Mouse (Mus musculus) stomach, embryonic 15.5 days (tissue): ENCODE measurements around the gene Kcnj8. TPM values are rescaled to one million over a fixed set of nuclear protein-coding genes. Genes with fewer than 3 reads are reported as not detected.

Experiments
- ATAC-seq: fragments of 200-750 bp; cut with Nextera tagmentation; 2 replicates; pipeline ENCODE4 v1.8.0; 2017; ENCODE audit warnings: low read depth, moderate number of reproducible peaks, moderate TSS enrichment; ENCODE audit not compliant: insufficient read depth, low FRiP score
- H3K27ac ChIP-seq: fragments of 300-500 bp; sonication (generic); 2 replicates; pipeline ENCODE4 v1.5.1; 2015; ENCODE audit warnings: mild to moderate bottlenecking, inconsistent platforms
- H3K27me3 ChIP-seq: fragments of 300-500 bp; sonication (generic); replicated peaks from 2 replicates; pipeline ENCODE4 v1.6.1; 2015; ENCODE audit warnings: inconsistent platforms
- H3K36me3 ChIP-seq: fragments of 300-500 bp; sonication (generic); 2 replicates; pipeline ENCODE4 v1.6.1; 2015; ENCODE audit warnings: inconsistent platforms
- H3K4me1 ChIP-seq: fragments of 300-500 bp; sonication (generic); 2 replicates; pipeline ENCODE4 v1.6.1; 2015; ENCODE audit warnings: inconsistent platforms
- H3K4me2 ChIP-seq: fragments of 300-500 bp; sonication (generic); 2 replicates; pipeline ENCODE4 v1.6.1; 2015; ENCODE audit warnings: mild to moderate bottlenecking, inconsistent platforms
- H3K4me3 ChIP-seq: fragments of 300-500 bp; sonication (generic); replicated peaks from 2 replicates; pipeline ENCODE4 v1.5.1; 2015; ENCODE audit warnings: inconsistent platforms
- H3K9ac ChIP-seq: fragments of 300-500 bp; sonication (generic); 2 replicates; pipeline ENCODE4 v1.6.1; 2015; ENCODE audit warnings: inconsistent platforms
- H3K9me3 ChIP-seq: fragments of 300-500 bp; sonication (generic); 2 replicates; pipeline ENCODE4 v1.6.1; 2016; ENCODE audit warnings: inconsistent platforms
- WGBS: fragments of 180-500 bp; shearing (Covaris S2); methylation state at CpG from one replicate; pipeline ENCODE4 v1.1.7; 2015; 5-methylcytosine and 5-hydroxymethylcytosine counted together
- polyA plus RNA-seq: library from polyadenylated mRNA; unstranded; fragments of >200 nt; fragmentation: Nextera tagmentation; extraction: Ambion mirVana; gene quantifications from 2 replicates; pipeline ENCODE4 v1.2.1, GENCODE M21; 2015

Gene Kcnj8
- polyA plus RNA-seq = 54.2 and 70.5 TPM in 2 replicates

- H3K9me3 ChIP-seq = no peaks in the 10 kb centered on the region
- peak; percentile 88 for ATAC-seq
- no peaks in the 10 kb centered on the region for H3K4me1 ChIP-seq
- peaks cover under 1% of the 10 kb centered on the region; the same call in 1 of the 2 replicates for H3K36me3 ChIP-seq
- peak within 1 kb of the TSS; percentile 82 for H3K4me2 ChIP-seq
- H3K9ac ChIP-seq = peak within 1 kb of the TSS; percentile 49
- WGBS = 1% methylated on average over 34 of the region's 34 CpGs
- peaks cover 7% of the 10 kb centered on the region for H3K27me3 ChIP-seq
- H3K4me3 ChIP-seq = peak within 1 kb of the TSS; percentile 54
- H3K27ac ChIP-seq = peak within 1 kb of the TSS; percentile 92
Observed at GRCm38 (mm10) chr6:142571055-142571618, at the start of gene Kcnj8. Gene Kcnj8 (minus strand): TSS chr6:142571614.

GRCm38 (mm10) chr6:142616659-142617058 lies 45.2 kb upstream of the Kcnj8 start:
- H3K9ac ChIP-seq = no peak overlapping the region
- 26% methylated on average over 3 of the region's 3 CpGs for WGBS
- no peak for ATAC-seq

GRCm38 (mm10) chr6:142614324-142614723 lies 42.9 kb upstream of the Kcnj8 start:
- Histone ChIP-seq H3K4me2 (no peak overlapping the region), H3K9me3 (no peaks in the 10 kb centered on the region), H3K27me3 (no peaks in the 10 kb centered on the region), H3K27ac (no peak overlapping the region), H3K9ac (no peak overlapping the region), H3K36me3 (no peaks in the 10 kb centered on the region), H3K4me3 (no peak overlapping the region), H3K4me1 (no peaks in the 10 kb centered on the region)
- ATAC-seq = no peak
- 63% methylated on average over 10 of the region's 10 CpGs for WGBS

More at GRCm38 (mm10) chr6:142616659-142617058, 45.2 kb upstream of the Kcnj8 start:
- H3K9me3 ChIP-seq = no peaks in the 10 kb centered on the region
- no peak overlapping the region for H3K4me2 ChIP-seq
- H3K27me3 ChIP-seq = no peaks in the 10 kb centered on the region
- 0 out of 2 replicates have a peak overlapping the region, but pooled peaks have one; percentile 16 for H3K27ac ChIP-seq
- no peaks in the 10 kb centered on the region for H3K4me1 ChIP-seq
- H3K36me3 ChIP-seq = no peaks in the 10 kb centered on the region
- H3K4me3 ChIP-seq = no peak overlapping the region

- no peak overlapping the region for H3K4me3 ChIP-seq
- 75% methylated on average over 8 of the region's 8 CpGs for WGBS
- no peak for ATAC-seq
- no peak overlapping the region for H3K9ac ChIP-seq
- H3K4me1 ChIP-seq = no peaks in the 10 kb centered on the region
- H3K36me3 ChIP-seq = no peaks in the 10 kb centered on the region
- H3K9me3 ChIP-seq = no peaks in the 10 kb centered on the region
- no peak overlapping the region for H3K4me2 ChIP-seq
- H3K27ac ChIP-seq = no peak overlapping the region
- no peaks in the 10 kb centered on the region for H3K27me3 ChIP-seq
Observed at GRCm38 (mm10) chr6:142612366-142612765, 41.0 kb upstream of the Kcnj8 start.

- H3K4me3 ChIP-seq = no peak overlapping the region
- 0 out of 2 replicates have a peak overlapping the region, but pooled peaks have one; percentile 21 for H3K27ac ChIP-seq
- 67% methylated on average over 9 of the region's 9 CpGs for WGBS
- no peaks in the 10 kb centered on the region for H3K27me3 ChIP-seq
- ATAC-seq = no peak
- no peaks in the 10 kb centered on the region for H3K4me1 ChIP-seq
- H3K9me3 ChIP-seq = no peaks in the 10 kb centered on the region
- no peak overlapping the region for H3K4me2 ChIP-seq
- no peaks in the 10 kb centered on the region for H3K36me3 ChIP-seq
- H3K9ac ChIP-seq = no peak overlapping the region
Observed at GRCm38 (mm10) chr6:142609401-142610373, 38.3 kb upstream of the Kcnj8 start.

- 71% methylated on average over 7 of the region's 7 CpGs for WGBS
Observed at GRCm38 (mm10) chr6:142607080-142607479, 35.7 kb upstream of the Kcnj8 start.

GRCm38 (mm10) chr6:142602772-142603171 lies 31.4 kb upstream of the Kcnj8 start:
- WGBS = 68% methylated on average over 6 of the region's 6 CpGs
- Histone ChIP-seq H3K4me1 (no peaks in the 10 kb centered on the region), H3K27me3 (no peaks in the 10 kb centered on the region), H3K9me3 (no peaks in the 10 kb centered on the region), H3K27ac (no peak overlapping the region), H3K9ac (no peak overlapping the region), H3K4me2 (no peak overlapping the region), H3K4me3 (no peak overlapping the region), H3K36me3 (no peaks in the 10 kb centered on the region)
- no peak for ATAC-seq

More at GRCm38 (mm10) chr6:142607080-142607479, 35.7 kb upstream of the Kcnj8 start:
- ATAC-seq = no peak
- H3K4me2 ChIP-seq = no peak overlapping the region
- H3K36me3 ChIP-seq = no peaks in the 10 kb centered on the region
- H3K27me3 ChIP-seq = no peaks in the 10 kb centered on the region
- H3K27ac ChIP-seq = no peak overlapping the region
- no peak overlapping the region for H3K9ac ChIP-seq
- H3K4me1 ChIP-seq = no peaks in the 10 kb centered on the region
- H3K9me3 ChIP-seq = no peaks in the 10 kb centered on the region
- no peak overlapping the region for H3K4me3 ChIP-seq

- ATAC-seq = no peak
- no peak overlapping the region for H3K4me3 ChIP-seq
- H3K4me1 ChIP-seq = no peaks in the 10 kb centered on the region
- H3K27ac ChIP-seq = no peak overlapping the region
- H3K36me3 ChIP-seq = no peaks in the 10 kb centered on the region
- no peak overlapping the region for H3K4me2 ChIP-seq
- H3K9me3 ChIP-seq = no peaks in the 10 kb centered on the region
- H3K9ac ChIP-seq = no peak overlapping the region
- no peaks in the 10 kb centered on the region for H3K27me3 ChIP-seq
- 76% methylated on average over 4 of the region's 4 CpGs for WGBS
Observed at GRCm38 (mm10) chr6:142578831-142579230, 7.4 kb upstream of the Kcnj8 start.

GRCm38 (mm10) chr6:142577801-142578200 lies 6.4 kb upstream of the Kcnj8 start:
- WGBS = 80% methylated on average over 6 of the region's 6 CpGs
- H3K9ac ChIP-seq = no peak overlapping the region
- H3K4me3 ChIP-seq = no peak overlapping the region
- no peaks in the 10 kb centered on the region for H3K9me3 ChIP-seq
- no peaks in the 10 kb centered on the region for H3K27me3 ChIP-seq
- H3K27ac ChIP-seq = no peak overlapping the region
- no peak for ATAC-seq
- H3K4me2 ChIP-seq = no peak overlapping the region
- no peaks in the 10 kb centered on the region for H3K4me1 ChIP-seq
- no peaks in the 10 kb centered on the region for H3K36me3 ChIP-seq

GRCm38 (mm10) chr6:142572876-142573275 lies 1.5 kb upstream of the Kcnj8 start:
- H3K27me3 ChIP-seq = peaks cover 7% of the 10 kb centered on the region
- H3K9ac ChIP-seq = no peak overlapping the region
- H3K27ac ChIP-seq = 0 out of 2 replicates have a peak overlapping the region, but pooled peaks have one; percentile 92
- H3K9me3 ChIP-seq = no peaks in the 10 kb centered on the region
- H3K36me3 ChIP-seq = no peaks in the 10 kb centered on the region
- no peak overlapping the region for H3K4me3 ChIP-seq
- WGBS = 35% methylated on average over 6 of the region's 6 CpGs
- no peak for ATAC-seq
- no peak overlapping the region for H3K4me2 ChIP-seq
- H3K4me1 ChIP-seq = no peaks in the 10 kb centered on the region

GRCm38 (mm10) chr6:142571629-142572360 lies 381 bp upstream of the Kcnj8 start:
- no peaks in the 10 kb centered on the region for H3K36me3 ChIP-seq
- no peaks in the 10 kb centered on the region for H3K9me3 ChIP-seq
- peak overlapping the region; percentile 82 for H3K4me2 ChIP-seq
- peaks cover 7% of the 10 kb centered on the region for H3K27me3 ChIP-seq
- no peak for ATAC-seq
- no peaks in the 10 kb centered on the region for H3K4me1 ChIP-seq
- peak overlapping the region; percentile 92 for H3K27ac ChIP-seq
- 5% methylated on average over 21 of the region's 21 CpGs for WGBS
- peak overlapping the region; percentile 54 for H3K4me3 ChIP-seq
- H3K9ac ChIP-seq = no peak overlapping the region
